Mouse (Mus musculus) lung, adult 2 months (tissue): ENCODE measurements around the gene Glp1r.

Source experiments
- CTCF ChIP-seq: fragments of 200-500 bp; IDR thresholded peaks from 2 replicates; pipeline ENCODE4 v1.5.1; 2011; ENCODE audit warnings: mild to moderate bottlenecking, low read length, control low read depth; ENCODE audit not compliant: insufficient read depth
- POLR2A ChIP-seq: fragments of 200-500 bp; IDR thresholded peaks from 2 replicates; pipeline ENCODE4 v1.6.1; 2011; ENCODE audit warnings: low read depth, mild to moderate bottlenecking, control low read depth, low read length, borderline replicate concordance; ENCODE audit errors: extremely low read depth

GRCm38 (mm10) chr17:30883534-30883933 lies 18.1 kb upstream of the Glp1r start:
- TF ChIP-seq CTCF (no peak), POLR2A (no peak)
